Mouse (Mus musculus) neural tube, embryonic 11.5 days (tissue): ENCODE results near the gene Lpp. TPM values are rescaled to one million over a fixed set of nuclear protein-coding genes. Genes with fewer than 3 reads are reported as not detected.

ENCODE experiments used
- ATAC-seq: fragments of 200-750 bp; cut with Nextera tagmentation; 2 replicates; pipeline ENCODE4 v1.8.0; 2017; ENCODE audit warnings: moderate number of reproducible peaks, mild to moderate bottlenecking, moderate TSS enrichment, moderate library complexity; ENCODE audit not compliant: insufficient read depth, low FRiP score, low TSS enrichment
- DNase-seq: peaks from one replicate; pipeline ENCODE4 v3.0.0-alpha.2; 2015; ENCODE audit warnings: low spot score
- H3K27ac ChIP-seq: fragments of 300-500 bp; sonication (generic); 2 replicates; pipeline ENCODE4 v1.5.1; 2014; ENCODE audit warnings: low read depth, mild to moderate bottlenecking, low read length
- H3K27me3 ChIP-seq: fragments of 300-500 bp; sonication (generic); 2 replicates; pipeline ENCODE4 v1.6.1; 2014; ENCODE audit warnings: mild to moderate bottlenecking, low read length, mixed read lengths; ENCODE audit not compliant: control insufficient read depth, insufficient read depth
- H3K36me3 ChIP-seq: fragments of 300-500 bp; sonication (generic); 2 replicates; pipeline ENCODE4 v1.6.1; 2014; ENCODE audit warnings: mild to moderate bottlenecking, low read length, moderate library complexity, mixed read lengths; ENCODE audit not compliant: control insufficient read depth, insufficient read depth
- H3K4me1 ChIP-seq: fragments of 300-500 bp; sonication (generic); 2 replicates; pipeline ENCODE4 v1.6.1; 2014; ENCODE audit warnings: low read length, mixed read lengths; ENCODE audit not compliant: control insufficient read depth, insufficient read depth
- H3K4me2 ChIP-seq: fragments of 300-500 bp; sonication (generic); 2 replicates; pipeline ENCODE4 v1.6.1; 2014; ENCODE audit warnings: low read depth, mild to moderate bottlenecking, moderate library complexity
- H3K4me3 ChIP-seq: fragments of 300-500 bp; sonication (generic); 2 replicates; pipeline ENCODE4 v1.5.1; 2014; ENCODE audit warnings: low read depth, low read length
- H3K9ac ChIP-seq: fragments of 300-500 bp; sonication (generic); 2 replicates; pipeline ENCODE4 v1.6.1; 2014; ENCODE audit warnings: mild to moderate bottlenecking, low read length
- H3K9me3 ChIP-seq: fragments of 300-500 bp; sonication (generic); 2 replicates; pipeline ENCODE4 v1.6.1; 2016; ENCODE audit warnings: low read length; ENCODE audit not compliant: control insufficient read depth
- WGBS: fragments of 180-500 bp; shearing (Covaris S2); extraction: QIAGEN DNeasy Blood & Tissue Kit; methylation state at CpG from one replicate; pipeline ENCODE4 v1.1.7; 2014; 5-methylcytosine and 5-hydroxymethylcytosine counted together
- polyA plus RNA-seq: library from polyadenylated mRNA; unstranded; fragments of >200 nt; fragmentation: Nextera tagmentation; extraction: Ambion mirVana; gene quantifications from 2 replicates; pipeline ENCODE4 v1.2.1, GENCODE M21; 2014

Gene Lpp
- polyA plus RNA-seq, 1 experiment from 2014 or later, result 21.7 TPM

- WGBS, result 82% methylated on average over 10 of the region's 10 CpGs
- H3K27me3 ChIP-seq, result no peaks in the 10 kb centered on the region
- no peaks in the 10 kb centered on the region for H3K36me3 ChIP-seq
- no peaks in the 10 kb centered on the region for H3K4me1 ChIP-seq
- ATAC-seq (no peak), DNase-seq (no peak)
- no peak overlapping the region for H3K9ac ChIP-seq
- no peak overlapping the region for H3K4me3 ChIP-seq
- H3K4me2 ChIP-seq, result no peak overlapping the region
- H3K27ac ChIP-seq, result no peak overlapping the region
- H3K9me3 ChIP-seq, result no peaks in the 10 kb centered on the region
Observed at GRCm38 (mm10) chr16:24960901-24961806, 567.8 kb downstream of the Lpp start.

- H3K4me2 ChIP-seq, result no peak overlapping the region
Observed at GRCm38 (mm10) chr16:24964311-24964710, 571.0 kb downstream of the Lpp start.

GRCm38 (mm10) chr16:24965091-24965490 lies 571.8 kb downstream of the Lpp start:
- Histone ChIP-seq H3K4me3 (no peak overlapping the region), H3K4me1 (no peaks in the 10 kb centered on the region), H3K4me2 (no peak overlapping the region), H3K27me3 (no peaks in the 10 kb centered on the region), H3K27ac (no peak overlapping the region), H3K9ac (no peak overlapping the region), H3K36me3 (no peaks in the 10 kb centered on the region), H3K9me3 (no peaks in the 10 kb centered on the region)
- no peak for ATAC-seq
- DNase-seq, result no peak
- WGBS, result 80% methylated on average over 4 of the region's 4 CpGs

More at GRCm38 (mm10) chr16:24964311-24964710, 571.0 kb downstream of the Lpp start:
- DNase-seq (no peak), ATAC-seq (no peak)
- Histone ChIP-seq H3K4me1 (no peaks in the 10 kb centered on the region), H3K9ac (no peak overlapping the region), H3K4me3 (no peak overlapping the region), H3K36me3 (no peaks in the 10 kb centered on the region), H3K27ac (no peak overlapping the region), H3K9me3 (no peaks in the 10 kb centered on the region), H3K27me3 (no peaks in the 10 kb centered on the region)
- 92% methylated on average over 1 of the region's 1 CpGs for WGBS

- DNase-seq, result no peak
- no peak for ATAC-seq
- H3K4me2 ChIP-seq, result no peak overlapping the region
Observed at GRCm38 (mm10) chr16:24966460-24966859, 573.2 kb downstream of the Lpp start.

GRCm38 (mm10) chr16:24973009-24973631 lies 579.8 kb downstream of the Lpp start:
- no peaks in the 10 kb centered on the region for H3K9me3 ChIP-seq
- H3K4me1 ChIP-seq, result peaks cover 2% of the 10 kb centered on the region; the same call in 1 of the 2 replicates
- WGBS, result 86% methylated on average over 5 of the region's 5 CpGs
- no peak overlapping the region for H3K4me2 ChIP-seq
- H3K4me3 ChIP-seq, result no peak overlapping the region
- DNase-seq (no peak), ATAC-seq (no peak)
- no peak overlapping the region for H3K9ac ChIP-seq
- H3K27ac ChIP-seq, result no peak overlapping the region
- H3K36me3 ChIP-seq, result no peaks in the 10 kb centered on the region
- H3K27me3 ChIP-seq, result no peaks in the 10 kb centered on the region

More at GRCm38 (mm10) chr16:24966460-24966859, 573.2 kb downstream of the Lpp start:
- Histone ChIP-seq H3K9ac (no peak overlapping the region), H3K4me3 (no peak overlapping the region), H3K4me1 (no peaks in the 10 kb centered on the region), H3K27me3 (no peaks in the 10 kb centered on the region), H3K36me3 (no peaks in the 10 kb centered on the region), H3K27ac (no peak overlapping the region), H3K9me3 (no peaks in the 10 kb centered on the region)
- 89% methylated on average over 9 of the region's 9 CpGs for WGBS

GRCm38 (mm10) chr16:24977771-24978170 lies 584.5 kb downstream of the Lpp start:
- Histone ChIP-seq H3K36me3 (no peaks in the 10 kb centered on the region), H3K4me2 (no peak overlapping the region)
- WGBS, result 83% methylated on average over 1 of the region's 1 CpGs

GRCm38 (mm10) chr16:24978226-24978625 lies 584.9 kb downstream of the Lpp start:
- no peak for DNase-seq
- no peaks in the 10 kb centered on the region for H3K36me3 ChIP-seq
- no peak overlapping the region for H3K4me2 ChIP-seq
- H3K4me1 ChIP-seq, result peaks cover 2% of the 10 kb centered on the region; the same call in 1 of the 2 replicates
- no peaks in the 10 kb centered on the region for H3K9me3 ChIP-seq
- no peak overlapping the region for H3K4me3 ChIP-seq
- 38% methylated on average over 1 of the region's 1 CpGs for WGBS
- H3K9ac ChIP-seq, result no peak overlapping the region
- no peaks in the 10 kb centered on the region for H3K27me3 ChIP-seq
- ATAC-seq, result peak; percentile 85
- H3K27ac ChIP-seq, result no peak overlapping the region

More at GRCm38 (mm10) chr16:24977771-24978170, 584.5 kb downstream of the Lpp start:
- Histone ChIP-seq H3K27me3 (no peaks in the 10 kb centered on the region), H3K27ac (no peak overlapping the region), H3K4me3 (no peak overlapping the region), H3K9me3 (no peaks in the 10 kb centered on the region), H3K9ac (no peak overlapping the region), H3K4me1 (peaks cover 2% of the 10 kb centered on the region; the same call in 1 of the 2 replicates)
- ATAC-seq (no peak), DNase-seq (no peak)

GRCm38 (mm10) chr16:24979391-24979790 lies 586.1 kb downstream of the Lpp start:
- no peak overlapping the region for H3K27ac ChIP-seq
- ATAC-seq (no peak), DNase-seq (no peak)
- no peak overlapping the region for H3K4me2 ChIP-seq
- no peaks in the 10 kb centered on the region for H3K27me3 ChIP-seq
- H3K9me3 ChIP-seq, result no peaks in the 10 kb centered on the region
- no peak overlapping the region for H3K9ac ChIP-seq
- no peak overlapping the region for H3K4me3 ChIP-seq
- H3K4me1 ChIP-seq, result peaks cover 2% of the 10 kb centered on the region; the same call in 1 of the 2 replicates
- WGBS, result 95% methylated on average over 4 of the region's 4 CpGs
- no peaks in the 10 kb centered on the region for H3K36me3 ChIP-seq
